Mouse (Mus musculus) midbrain, embryonic 11.5 days (tissue): Measurements from ENCODE around the gene Pias1. TPM values are rescaled to one million over a fixed set of nuclear protein-coding genes. Genes with fewer than 3 reads are reported as not detected.
"Not testable (repeated sequence)": the region's sequence is repeated elsewhere in the genome, so short reads cannot be mapped to it uniquely, and the experiment has no call there.

Experiments
- ATAC-seq: fragments of 200-750 bp; cut with Nextera tagmentation; 2 replicates; pipeline ENCODE4 v1.8.0; 2017; ENCODE audit warnings: moderate TSS enrichment, moderate library complexity; ENCODE audit not compliant: low FRiP score
- DNase-seq: peaks from one replicate; pipeline ENCODE4 v3.0.0; 2015; ENCODE audit warnings: low spot score; ENCODE audit errors: missing footprints
- H3K27ac ChIP-seq: fragments of 300-500 bp; sonication (generic); 2 replicates; pipeline ENCODE4 v1.5.1; 2014; ENCODE audit warnings: low read depth, low read length
- H3K27me3 ChIP-seq: fragments of 300-500 bp; sonication (generic); 2 replicates; pipeline ENCODE4 v1.6.1; 2014; ENCODE audit warnings: mild to moderate bottlenecking, low read length, moderate library complexity, mixed read lengths; ENCODE audit not compliant: control insufficient read depth, insufficient read depth
- H3K36me3 ChIP-seq: fragments of 300-500 bp; sonication (generic); 2 replicates; pipeline ENCODE4 v1.6.1; 2014; ENCODE audit warnings: mild to moderate bottlenecking, low read length, moderate library complexity, mixed read lengths; ENCODE audit not compliant: control insufficient read depth, insufficient read depth
- H3K4me1 ChIP-seq: fragments of 300-500 bp; sonication (generic); 2 replicates; pipeline ENCODE4 v1.6.1; 2014; ENCODE audit warnings: low read length; ENCODE audit not compliant: control insufficient read depth, insufficient read depth
- H3K4me2 ChIP-seq: fragments of 300-500 bp; sonication (generic); 2 replicates; pipeline ENCODE4 v1.6.1; 2014; ENCODE audit warnings: mild to moderate bottlenecking, moderate library complexity
- H3K4me3 ChIP-seq: fragments of 300-500 bp; sonication (generic); 2 replicates; pipeline ENCODE4 v1.5.1; 2014; ENCODE audit warnings: low read depth, low read length
- H3K9ac ChIP-seq: fragments of 300-500 bp; sonication (generic); 2 replicates; pipeline ENCODE4 v1.6.1; 2014; ENCODE audit warnings: low read length
- H3K9me3 ChIP-seq: fragments of 300-500 bp; sonication (generic); 2 replicates; pipeline ENCODE4 v1.6.1; 2016; ENCODE audit warnings: low read length; ENCODE audit not compliant: control insufficient read depth
- WGBS: fragments of 180-500 bp; shearing (Covaris S2); extraction: QIAGEN DNeasy Blood & Tissue Kit; methylation state at CpG from one replicate; pipeline ENCODE4 v1.1.7; 2014; 5-methylcytosine and 5-hydroxymethylcytosine counted together
- polyA plus RNA-seq: library from polyadenylated mRNA; unstranded; fragments of >200 nt; fragmentation: Nextera tagmentation; extraction: Ambion mirVana; gene quantifications from 2 replicates; pipeline ENCODE4 v1.2.1, GENCODE M21; 2014

Pias1 gene
- polyA plus RNA-seq, 1 experiment from 2014 or later = 73.3 TPM

GRCm38 (mm10) chr9:62876966-62877616 is 110.6 kb downstream of the Pias1 start:
- WGBS = 86% methylated on average over 7 of the region's 7 CpGs
- Histone ChIP-seq H3K4me2 (no peak overlapping the region), H3K9me3 (no peaks in the 10 kb centered on the region), H3K27ac (no peak overlapping the region), H3K9ac (no peak overlapping the region), H3K27me3 (no peaks in the 10 kb centered on the region), H3K36me3 (peaks cover 4% of the 10 kb centered on the region), H3K4me3 (no peak overlapping the region), H3K4me1 (no peaks in the 10 kb centered on the region)
- no peak for ATAC-seq
- DNase-seq = no peak

DNA sequence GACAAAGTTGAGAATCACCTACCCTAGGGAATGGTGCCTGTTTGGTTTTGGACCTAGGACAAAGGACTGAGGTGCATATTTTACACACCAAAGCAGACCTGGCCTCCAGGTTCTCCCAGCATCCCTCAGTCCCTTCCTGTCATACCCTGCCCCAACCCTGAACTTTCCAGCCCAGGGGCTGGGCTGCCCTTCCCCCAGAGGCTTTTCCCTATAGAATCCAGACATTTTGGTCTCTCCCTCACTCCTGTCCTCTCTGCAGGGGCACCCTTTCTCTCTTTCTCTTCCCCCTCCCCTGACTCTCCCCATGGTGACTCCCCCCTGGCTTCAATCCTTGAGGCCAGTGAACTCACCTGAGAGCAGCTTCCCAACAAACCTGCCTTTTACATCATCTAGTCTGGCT is 117.0 kb downstream of the Pias1 start:
- ATAC-seq (no peak), DNase-seq (no peak)

DNA sequence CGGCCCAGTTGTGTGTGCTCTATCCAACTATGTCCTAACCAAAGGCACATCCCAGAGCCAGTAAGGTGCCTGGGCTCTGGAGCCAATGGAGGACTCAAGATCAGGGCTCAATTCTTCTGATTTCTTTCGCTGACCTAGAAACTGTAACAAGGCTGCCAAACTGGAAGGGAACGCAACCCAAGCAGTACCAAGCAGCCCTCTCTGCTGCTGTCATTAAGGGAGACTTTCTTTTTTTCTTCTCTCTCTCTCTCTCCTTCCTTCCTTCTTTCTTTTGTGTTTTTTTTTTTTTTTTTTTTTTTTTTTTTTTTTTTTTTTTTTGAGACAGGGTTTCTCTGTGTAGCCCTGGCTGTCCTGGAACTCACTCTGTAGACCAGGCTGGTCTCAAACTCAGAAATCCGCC is 118.5 kb downstream of the Pias1 start:
- not testable (repeated sequence) for H3K36me3 ChIP-seq, H3K4me2 ChIP-seq, ATAC-seq, H3K4me3 ChIP-seq, H3K9me3 ChIP-seq, H3K4me1 ChIP-seq, DNase-seq, H3K27me3 ChIP-seq, H3K27ac ChIP-seq, H3K9ac ChIP-seq
- WGBS = 88% methylated on average over 4 of the region's 4 CpGs

More for the DNA sequence above, 117.0 kb downstream of the Pias1 start:
- no peak overlapping the region for H3K4me2 ChIP-seq
- H3K36me3 ChIP-seq = no peaks in the 10 kb centered on the region
- H3K9ac ChIP-seq = no peak overlapping the region
- no peaks in the 10 kb centered on the region for H3K27me3 ChIP-seq
- H3K27ac ChIP-seq = no peak overlapping the region
- H3K9me3 ChIP-seq = no peaks in the 10 kb centered on the region
- H3K4me1 ChIP-seq = no peaks in the 10 kb centered on the region
- no peak overlapping the region for H3K4me3 ChIP-seq

- 49% methylated on average over 4 of the region's 4 CpGs for WGBS
- no peaks in the 10 kb centered on the region for H3K27me3 ChIP-seq
- no peak overlapping the region for H3K4me3 ChIP-seq
Measured at GRCm38 (mm10) chr9:62860866-62861265, 126.9 kb downstream of the Pias1 start.

GRCm38 (mm10) chr9:62860102-62860501 is 127.6 kb downstream of the Pias1 start:
- H3K4me2 ChIP-seq, DNase-seq, H3K9me3 ChIP-seq, H3K27ac ChIP-seq, H3K9ac ChIP-seq, ATAC-seq, H3K4me3 ChIP-seq, H3K27me3 ChIP-seq, H3K36me3 ChIP-seq, H3K4me1 ChIP-seq: not testable (repeated sequence)
- WGBS = 67% methylated on average over 6 of the region's 7 CpGs

More at GRCm38 (mm10) chr9:62860866-62861265, 126.9 kb downstream of the Pias1 start:
- no peak for DNase-seq
- ATAC-seq = no peak
- H3K27ac ChIP-seq = no peak overlapping the region
- H3K36me3 ChIP-seq = no peaks in the 10 kb centered on the region
- H3K9ac ChIP-seq = no peak overlapping the region
- no peaks in the 10 kb centered on the region for H3K9me3 ChIP-seq
- no peak overlapping the region for H3K4me2 ChIP-seq
- H3K4me1 ChIP-seq = peaks cover 6% of the 10 kb centered on the region; the same call in 1 of the 2 replicates

DNA sequence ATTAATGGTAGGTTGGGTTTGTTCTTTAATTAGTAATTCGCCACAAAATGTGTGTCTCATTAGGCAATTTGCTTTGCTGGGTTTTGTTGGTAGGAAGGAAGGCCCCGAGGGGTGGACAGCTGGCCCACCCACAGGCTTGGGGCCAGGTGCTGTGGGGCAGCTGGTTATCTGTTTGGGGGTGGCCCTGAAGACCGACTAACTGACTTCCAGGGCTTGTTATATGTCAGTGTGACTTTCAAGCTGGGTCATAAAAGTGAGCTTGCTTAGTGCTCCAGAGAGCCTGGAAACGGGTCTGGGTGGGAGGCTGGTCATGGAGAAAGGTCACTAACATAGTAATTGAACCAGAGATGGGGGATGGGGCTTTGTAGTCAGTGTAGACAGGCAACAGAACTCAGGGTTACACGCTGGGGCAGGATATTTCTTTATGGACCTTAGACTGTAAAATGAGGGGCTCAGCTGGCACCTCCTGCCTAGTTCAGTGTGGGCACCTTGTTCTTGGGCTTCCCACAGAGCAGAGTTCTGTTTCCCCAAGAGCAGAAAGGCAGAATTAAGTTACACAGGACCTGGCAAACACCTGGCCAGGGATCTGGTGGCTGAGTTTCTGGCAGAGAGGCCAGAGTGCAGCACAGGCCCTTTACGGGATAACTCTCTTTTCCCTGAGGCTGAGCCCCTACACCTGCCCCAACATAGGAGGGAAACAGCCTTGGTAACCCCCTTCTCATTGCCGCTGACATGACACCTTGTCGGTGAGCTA is 129.3 kb downstream of the Pias1 start:
- no peak overlapping the region for H3K9ac ChIP-seq
- ATAC-seq (no peak), DNase-seq (no peak)
- no peaks in the 10 kb centered on the region for H3K36me3 ChIP-seq
- 68% methylated on average over 8 of the region's 8 CpGs for WGBS
- no peaks in the 10 kb centered on the region for H3K27me3 ChIP-seq
- H3K4me1 ChIP-seq = peaks cover 6% of the 10 kb centered on the region; the same call in 1 of the 2 replicates
- no peak overlapping the region for H3K4me2 ChIP-seq
- no peak overlapping the region for H3K27ac ChIP-seq
- no peaks in the 10 kb centered on the region for H3K9me3 ChIP-seq
- no peak overlapping the region for H3K4me3 ChIP-seq

- DNase-seq (no peak), ATAC-seq (no peak)
- Histone ChIP-seq H3K4me3 (no peak within 1 kb of the TSS), H3K36me3 (no peaks in the 10 kb centered on the region), H3K9me3 (no peaks in the 10 kb centered on the region), H3K9ac (no peak within 1 kb of the TSS), H3K27me3 (no peaks in the 10 kb centered on the region), H3K4me1 (peaks cover 6% of the 10 kb centered on the region; the same call in 1 of the 2 replicates), H3K27ac (no peak within 1 kb of the TSS), H3K4me2 (no peak within 1 kb of the TSS)
- WGBS = 66% methylated on average over 20 of the region's 20 CpGs
Measured at GRCm38 (mm10) chr9:62857719-62858261, 129.9 kb downstream of the Pias1 start, which contains the start of gene Calml4. Calml4 (plus strand) TSS chr9:62858080.

DNA sequence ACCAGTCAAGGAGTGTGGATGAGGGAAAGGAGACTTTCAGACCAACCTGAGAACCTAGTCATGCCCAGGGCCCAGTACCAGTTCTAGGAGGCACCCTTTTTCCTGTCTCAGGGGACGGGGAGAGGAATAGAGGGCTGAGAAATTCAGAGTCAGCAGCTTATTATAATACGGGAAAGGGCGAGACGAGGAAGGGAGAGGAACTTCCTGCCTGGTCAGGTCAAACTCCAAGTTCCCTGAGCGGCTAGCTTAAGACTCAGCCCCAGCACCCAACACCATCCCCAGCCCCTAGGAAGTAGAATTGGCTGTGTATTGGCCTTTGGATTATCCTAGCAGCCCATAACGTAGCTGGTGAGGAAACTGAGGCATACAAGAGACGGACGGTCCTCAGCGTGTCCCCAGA is 130.5 kb downstream of the Pias1 start:
- H3K4me3 ChIP-seq = no peak overlapping the region
- H3K27ac ChIP-seq = no peak overlapping the region
- DNase-seq (no peak), ATAC-seq (no peak)
- no peak overlapping the region for H3K9ac ChIP-seq
- H3K4me2 ChIP-seq = no peak overlapping the region
- peaks cover 6% of the 10 kb centered on the region; the same call in 1 of the 2 replicates for H3K4me1 ChIP-seq
- H3K27me3 ChIP-seq = no peaks in the 10 kb centered on the region
- no peaks in the 10 kb centered on the region for H3K36me3 ChIP-seq
- 82% methylated on average over 9 of the region's 9 CpGs for WGBS
- no peaks in the 10 kb centered on the region for H3K9me3 ChIP-seq

DNA sequence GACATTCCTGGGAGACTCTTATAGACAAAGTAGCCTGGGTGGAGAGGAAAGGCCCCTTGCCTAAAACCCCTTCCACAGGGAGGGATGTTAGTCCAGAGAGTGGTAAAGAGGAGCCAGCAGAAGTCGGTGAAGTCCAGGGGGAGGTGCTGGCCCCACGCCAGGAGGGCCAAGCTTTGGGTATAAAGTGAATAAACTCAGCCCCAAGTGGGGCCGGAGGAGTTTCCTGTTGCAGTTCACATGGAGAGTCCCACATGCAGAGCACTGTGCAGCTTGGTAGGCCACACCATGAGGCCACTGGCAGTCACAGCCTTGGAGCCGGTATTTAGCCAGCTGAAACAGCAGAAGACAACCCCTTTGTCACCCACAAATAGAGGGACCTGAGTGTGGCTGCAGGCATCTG is 133.2 kb downstream of the Pias1 start:
- H3K9me3 ChIP-seq = no peaks in the 10 kb centered on the region
- no peak overlapping the region for H3K4me2 ChIP-seq
- H3K27me3 ChIP-seq = no peaks in the 10 kb centered on the region
- peaks cover 6% of the 10 kb centered on the region; the same call in 1 of the 2 replicates for H3K4me1 ChIP-seq
- 64% methylated on average over 4 of the region's 4 CpGs for WGBS
- H3K4me3 ChIP-seq = no peak overlapping the region
- no peak overlapping the region for H3K9ac ChIP-seq
- no peak for ATAC-seq
- DNase-seq = no peak
- no peaks in the 10 kb centered on the region; the same call in 1 of the 2 replicates for H3K36me3 ChIP-seq
- H3K27ac ChIP-seq = no peak overlapping the region
